ENCODE assay signal across 9 mouse cellular contexts in the genomic region with DNA sequence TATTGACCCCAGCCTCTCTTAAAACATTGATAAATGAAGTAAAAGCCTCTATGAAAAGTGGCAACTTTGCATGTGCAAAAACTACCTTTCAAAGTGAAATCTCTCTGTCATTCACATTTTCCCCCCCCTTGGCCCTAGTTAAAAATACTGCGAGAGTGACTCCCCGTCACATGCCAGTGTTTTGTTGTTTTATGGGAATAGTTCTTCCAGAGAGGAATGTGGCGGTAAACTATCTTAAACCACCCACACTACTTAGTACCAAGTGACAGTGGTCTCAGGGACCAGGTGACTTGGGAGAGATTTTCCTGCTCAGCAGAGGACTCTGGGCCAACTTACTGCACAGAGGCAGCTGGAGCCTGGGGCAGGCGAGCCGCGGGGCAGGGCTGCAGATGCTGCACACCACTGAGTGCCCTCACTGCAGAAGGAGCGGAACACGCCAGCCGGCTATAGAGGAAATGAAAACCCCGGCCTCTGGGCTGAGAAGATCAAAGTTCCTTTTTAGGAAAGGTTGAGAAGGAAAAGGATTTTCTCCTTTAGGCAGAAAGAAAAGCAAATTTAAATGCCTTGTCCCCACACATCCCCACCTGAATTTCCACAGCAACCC. TPM values are rescaled to one million over a fixed set of nuclear protein-coding genes. Genes with fewer than 3 reads are reported as not detected.
DNase-seq lines count a peak whose midpoint lies in the region; ATAC-seq lines count a peak whose summit lies in the region.
"Had no signal": no experiment of that assay in that cellular context is flagged by ENCODE, and none has a peak within 500 bp of the region (broad histone marks: within the 10 kb centered on the region; RNA-seq: fewer than 3 reads in every experiment).

No protein-coding gene starts in this region.

- DNase-seq in urinary bladder, postnatal 14 days (ENCODE audit: low spot score), result peak; percentile 33
- no peak for DNase-seq in urinary bladder, postnatal 4 days (ENCODE audit: low spot score in 2 of 2)
- peak; percentile 62 to 74 for DNase-seq in kidney, postnatal 4 days
- DNase-seq in ovary, postnatal 10 days (ENCODE audit: low spot score), result no peak
- no peak for DNase-seq in cerebellum, adult 9-11 months
- DNase-seq: liver, embryonic 13.5 days had no signal

- H3K27me3 ChIP-seq in heart, embryonic 14.5 days (ENCODE audit: control insufficient read depth, insufficient read depth, low read length), result no peaks in the 10 kb centered on the region
- H3K27me3 ChIP-seq in midbrain, embryonic 15.5 days (replicated peaks), result peaks cover 12% of the 10 kb centered on the region; the same call in 1 of the 2 replicates
- H3K27me3 ChIP-seq: liver, embryonic 13.5 days had no signal

- H3K9me3 ChIP-seq in heart, embryonic 14.5 days (ENCODE audit: control insufficient read depth, low read length), result no peaks in the 10 kb centered on the region
- no peaks in the 10 kb centered on the region for H3K9me3 ChIP-seq in midbrain, embryonic 15.5 days
- H3K9me3 ChIP-seq: liver, embryonic 13.5 days had no signal

- H3K4me2 ChIP-seq in heart, embryonic 14.5 days (ENCODE audit: low read length), result peak overlapping the region; percentile 57
- H3K4me2 ChIP-seq in midbrain, embryonic 15.5 days, result peak overlapping the region; percentile 25; the same call in 1 of the 2 replicates

- H3K4me1 ChIP-seq in heart, embryonic 14.5 days (ENCODE audit: control insufficient read depth in 2 of 2, insufficient read depth in 2 of 2, low read length in 2 of 2), result peaks cover 37 to 55% of the 10 kb centered on the region in 2 experiments
- H3K4me1 ChIP-seq in midbrain, embryonic 15.5 days, result peaks cover 44% of the 10 kb centered on the region

- 0 out of 4 replicates have a peak overlapping the region, but pooled peaks of 1 of the 2 experiments have one; percentile 1 for H3K4me3 ChIP-seq in heart, embryonic 14.5 days (ENCODE audit: control insufficient read depth in 1 of 2, insufficient read depth in 1 of 2, low read depth in 1 of 2, low read length in 2 of 2)
- H3K4me3 ChIP-seq in midbrain, embryonic 15.5 days, result no peak overlapping the region
- H3K4me3 ChIP-seq: liver, embryonic 13.5 days had no signal

- peak overlapping the region; percentile 47 for H3K9ac ChIP-seq in heart, embryonic 14.5 days (ENCODE audit: low read length)
- no peak overlapping the region for H3K9ac ChIP-seq in midbrain, embryonic 15.5 days
- H3K9ac ChIP-seq: liver, embryonic 13.5 days had no signal

- H3K27ac ChIP-seq in heart, embryonic 14.5 days (replicated peaks in 1 of 2; ENCODE audit: control insufficient read depth in 1 of 2, insufficient read depth in 1 of 2, low read depth in 2 of 2, low read length in 2 of 2), result peak overlapping the region; percentile 77 to 87
- peak overlapping the region; percentile 55 for H3K27ac ChIP-seq in midbrain, embryonic 15.5 days
- H3K27ac ChIP-seq: liver, embryonic 13.5 days had no signal

- H3K36me3 ChIP-seq in heart, embryonic 14.5 days (ENCODE audit: control insufficient read depth, insufficient read depth, low read length), result 0 out of 2 replicates have a peak, but pooled peaks cover under 1% of the 10 kb centered on the region
- no peaks in the 10 kb centered on the region for H3K36me3 ChIP-seq in midbrain, embryonic 15.5 days (replicated peaks)
- H3K36me3 ChIP-seq: liver, embryonic 13.5 days had no signal

- 29% methylated on average over 10 of the region's 10 CpGs for WGBS in heart, embryonic 14.5 days
- WGBS in midbrain, embryonic 15.5 days, result 24% methylated on average over 10 of the region's 10 CpGs

- ATAC-seq in heart, embryonic 14.5 days (ENCODE audit: insufficient number of reproducible peaks, insufficient read depth, low FRiP score, low read depth), result no peak
- peak; percentile 46; the same call in 1 of the 2 replicates for ATAC-seq in midbrain, embryonic 15.5 days (replicated peaks)
- ATAC-seq in megakaryocyte-erythroid progenitor cell, adult 5-6 weeks (replicated peaks; ENCODE audit: low FRiP score, low TSS enrichment, poor library complexity, severe bottlenecking), result no peak

RNA-seq across cellular contexts. Expression of gene Pex14, which starts 50.9 kb away (rescaled TPM):
- 29.5 and 31.2 TPM in 2 replicates for polyA plus RNA-seq in heart, embryonic 14.5 days (2014; fragmentation: Nextera tagmentation; extraction: Ambion mirVana)
- polyA plus RNA-seq in midbrain, embryonic 15.5 days (2015; fragmentation: Nextera tagmentation; extraction: Ambion mirVana), result 58.1 and 60.2 TPM in 2 replicates
- total RNA-seq in megakaryocyte-erythroid progenitor cell, adult 5-6 weeks (2014; fragmentation: Nextera tagmentation), result 10.3 and 15.8 TPM in 2 replicates
- total RNA-seq in megakaryocyte-erythroid progenitor cell, adult 5-6 weeks (2017), result 8.0 and 16.8 TPM in 2 replicates

RNA-seq across cellular contexts. Expression of gene Dffa, which starts 55.2 kb away (rescaled TPM):
- 26.7 and 29.6 TPM in 2 replicates for polyA plus RNA-seq in heart, embryonic 14.5 days (2014; fragmentation: Nextera tagmentation; extraction: Ambion mirVana)
- polyA plus RNA-seq in midbrain, embryonic 15.5 days (2015; fragmentation: Nextera tagmentation; extraction: Ambion mirVana), result 24.2 and 24.7 TPM in 2 replicates
- total RNA-seq in megakaryocyte-erythroid progenitor cell, adult 5-6 weeks (2014; fragmentation: Nextera tagmentation), result 27.6 and 28.1 TPM in 2 replicates
- 20.3 and 25.6 TPM in 2 replicates for total RNA-seq in megakaryocyte-erythroid progenitor cell, adult 5-6 weeks (2017)

Comparison
In these comparisons a context has a peak if more than half of its experiments do, and no peak if none do; other contexts are left out.
1. DNase-seq: peak in urinary bladder, postnatal 14 days (single experiment) and kidney, postnatal 4 days (2 of 2); none in urinary bladder, postnatal 4 days (0 of 2), ovary, postnatal 10 days (single experiment) and cerebellum, adult 9-11 months (single experiment).